Mouse (Mus musculus): Measurements from ENCODE around the gene Wdr63.

Gene Wdr63

GRCm38 (mm10) chr3:146121310-146122124, 13.6 kb upstream of the Wdr63 start:
- DNase-seq: no peak

DNA sequence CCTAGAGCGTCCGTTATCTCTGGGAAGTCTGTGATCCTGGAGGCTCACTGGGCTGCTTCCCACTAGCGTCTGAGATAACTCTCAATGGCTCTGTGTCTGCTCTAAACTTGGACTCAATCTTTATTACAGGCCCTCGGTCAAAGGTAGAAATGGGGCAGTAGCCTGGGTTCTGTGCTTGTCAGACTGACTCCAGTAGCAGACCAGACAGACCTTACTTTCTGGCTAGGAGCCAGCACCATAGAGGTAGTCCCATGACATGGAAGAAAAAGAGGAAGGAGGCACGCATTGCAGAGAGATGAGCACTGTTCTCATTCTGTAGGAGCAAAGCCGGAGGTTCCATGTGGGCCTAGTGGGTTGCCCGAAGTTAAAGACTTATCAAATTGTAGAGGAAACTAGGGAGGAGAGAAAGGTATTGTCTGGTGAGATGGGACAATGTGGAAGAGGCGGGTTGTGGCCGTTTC, 10.1 kb upstream of the Wdr63 start:
- DNase-seq: no peak

DNA sequence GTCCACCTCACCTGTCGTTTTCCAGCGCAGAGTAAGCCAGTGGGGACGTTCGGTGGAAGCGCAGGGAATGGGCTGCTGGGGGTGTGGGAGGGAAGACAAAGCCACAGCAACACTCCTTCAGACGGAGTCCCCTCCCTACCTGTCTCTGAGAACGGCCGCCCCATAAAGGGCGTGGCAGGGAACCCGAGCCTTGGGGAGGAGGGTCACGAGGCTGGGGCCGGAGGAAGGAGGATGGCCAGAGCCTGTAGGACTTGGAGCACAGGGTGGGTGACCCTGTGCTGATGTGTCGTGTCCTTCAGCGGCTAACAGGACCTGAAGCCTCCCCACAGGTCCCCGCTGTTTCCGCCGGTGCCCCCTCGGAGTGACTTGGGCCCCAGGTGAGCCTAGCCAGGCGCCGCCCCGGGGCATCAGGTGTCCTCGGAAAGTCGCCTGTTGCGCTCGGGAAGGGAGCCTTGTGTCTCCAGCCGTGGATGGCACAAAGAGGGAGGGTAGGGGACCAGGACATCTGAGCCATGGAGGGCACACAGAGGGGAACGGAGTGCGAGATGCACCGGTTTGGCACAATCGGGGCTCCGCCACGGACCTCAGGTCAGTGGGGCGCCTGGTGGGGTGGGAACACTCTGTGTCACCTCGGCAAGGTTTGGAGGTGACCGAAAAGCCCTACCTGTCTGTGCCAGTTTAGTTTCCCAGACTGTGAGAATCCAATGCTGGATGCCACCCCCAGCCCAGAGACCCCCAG, 9.5 kb upstream of the Wdr63 start, which contains the start of gene Mcoln3:
Gene Mcoln3, plus strand, starts transcription at position 193 of the 739 bp plus-strand sequence.
- DNase-seq: no peak

GRCm38 (mm10) chr3:146110916-146111315, 3.0 kb upstream of the Wdr63 start:
- DNase-seq: no peak

- DNase-seq: no peak
Measured at GRCm38 (mm10) chr3:146110358-146110757, 2.4 kb upstream of the Wdr63 start.

DNA sequence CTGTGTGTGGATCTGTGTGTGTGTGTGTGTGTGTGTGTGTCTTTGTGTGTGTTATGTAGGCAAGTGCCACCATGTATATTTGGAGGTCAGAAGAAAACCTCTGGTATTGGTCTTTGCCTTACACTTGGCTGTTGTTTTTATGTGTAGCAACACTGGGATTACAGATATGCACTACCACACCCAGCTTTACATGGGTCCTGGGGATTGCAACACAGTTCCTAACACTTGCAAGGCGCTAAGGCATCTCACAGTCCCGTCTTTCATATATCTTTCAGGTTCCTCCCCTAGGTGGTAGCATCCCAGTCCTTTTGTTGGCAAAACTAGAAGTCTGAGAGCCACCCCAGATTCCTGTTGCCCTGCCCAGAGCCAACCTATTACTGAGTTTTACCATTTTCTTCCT, 1.0 kb upstream of the Wdr63 start:
- DNase-seq: no peak

- DNase-seq: no peak
Measured at GRCm38 (mm10) chr3:146107116-146107849, 647 bp downstream of the Wdr63 start.

DNA sequence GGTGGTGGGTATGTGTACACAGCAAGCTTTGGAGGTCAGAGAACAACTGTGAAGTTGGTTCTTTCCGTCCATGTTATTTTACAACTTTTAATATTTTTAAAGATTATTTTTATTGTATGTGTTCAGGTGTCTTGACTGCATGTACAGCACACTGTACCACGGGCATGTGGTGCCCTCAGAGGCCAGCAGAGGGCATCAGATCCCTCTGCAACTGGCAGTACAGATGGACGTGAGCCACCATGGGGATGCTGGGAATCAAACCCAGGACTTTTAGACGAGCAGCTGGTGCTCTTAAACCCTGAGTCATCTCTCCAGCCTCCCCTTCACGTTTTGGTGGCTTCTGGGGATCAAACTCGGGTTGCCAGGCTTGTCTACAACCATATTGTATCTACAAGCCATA, 5.9 kb downstream of the Wdr63 start:
- DNase-seq: peak; percentile 15

- DNase-seq: no peak
Measured at GRCm38 (mm10) chr3:146099925-146100324, 8.0 kb downstream of the Wdr63 start.

DNA sequence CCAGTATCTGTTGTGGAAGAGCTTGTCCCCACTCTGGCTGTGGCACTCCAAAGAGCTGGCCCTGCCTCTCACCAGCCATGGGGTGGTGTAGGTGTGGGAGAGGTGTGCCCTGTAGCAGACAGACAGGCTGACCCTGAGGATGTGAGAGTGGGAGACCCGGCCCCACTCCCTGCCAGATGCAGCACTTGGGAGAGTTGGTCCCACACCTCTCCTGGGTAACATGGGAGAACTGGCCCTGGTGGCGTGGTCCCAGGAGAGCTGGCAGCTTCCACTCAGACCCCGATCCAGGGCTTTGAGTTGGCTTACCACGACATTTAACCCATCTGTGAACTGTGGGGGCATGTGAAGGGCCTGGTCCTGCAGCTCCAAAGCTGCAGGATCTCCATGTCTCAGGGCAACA, 10.1 kb downstream of the Wdr63 start:
- no peak for DNase-seq

DNA sequence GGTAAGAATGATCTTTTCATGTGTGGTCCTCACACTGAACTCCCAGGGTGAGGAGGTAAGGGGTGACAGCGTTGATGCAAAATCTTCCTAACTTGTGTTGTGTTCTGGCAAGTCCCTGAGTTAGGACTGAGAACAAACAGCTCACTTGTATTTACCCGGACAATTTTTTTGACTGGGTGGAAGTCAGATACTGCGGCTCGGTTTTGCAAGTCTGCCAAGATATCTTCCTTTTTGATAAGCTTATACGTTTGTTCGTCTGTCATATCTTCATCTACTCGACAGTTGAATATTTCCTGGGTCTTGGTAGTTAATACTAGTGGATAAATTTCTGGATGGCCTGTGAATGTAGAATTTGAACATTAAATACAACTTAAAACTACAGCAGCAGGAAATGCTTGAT, 10.9 kb downstream of the Wdr63 start:
- DNase-seq: no peak

- DNase-seq: no peak
Measured at GRCm38 (mm10) chr3:146095066-146095465, 12.9 kb downstream of the Wdr63 start.

- DNase-seq: no peak
Measured at GRCm38 (mm10) chr3:146090988-146091657, 16.8 kb downstream of the Wdr63 start.

DNA sequence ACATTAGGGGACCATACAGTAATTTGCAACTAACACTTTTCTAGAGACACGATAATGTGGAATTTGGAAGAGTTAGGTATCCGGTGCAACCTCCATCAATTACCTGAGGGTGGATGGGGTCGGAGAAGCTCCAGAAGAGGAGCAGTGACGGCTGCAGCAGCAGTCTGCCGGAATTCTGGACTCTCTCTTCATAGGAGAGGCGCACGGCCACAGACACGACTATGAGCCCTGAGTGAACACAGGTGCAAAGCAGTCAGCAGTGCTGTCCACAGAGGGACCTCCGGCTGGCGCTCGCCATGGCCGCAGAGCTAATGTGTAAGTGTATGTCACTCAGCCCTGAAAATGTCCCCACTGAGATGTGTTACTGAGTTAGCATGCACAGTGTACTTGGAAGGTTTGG, 27.7 kb downstream of the Wdr63 start:
- DNase-seq: no peak

- peak; percentile 34 for DNase-seq
Measured at GRCm38 (mm10) chr3:146072780-146073179, 35.1 kb downstream of the Wdr63 start.

- DNase-seq: no peak
Measured at GRCm38 (mm10) chr3:146069276-146069675, 38.7 kb downstream of the Wdr63 start.

DNA sequence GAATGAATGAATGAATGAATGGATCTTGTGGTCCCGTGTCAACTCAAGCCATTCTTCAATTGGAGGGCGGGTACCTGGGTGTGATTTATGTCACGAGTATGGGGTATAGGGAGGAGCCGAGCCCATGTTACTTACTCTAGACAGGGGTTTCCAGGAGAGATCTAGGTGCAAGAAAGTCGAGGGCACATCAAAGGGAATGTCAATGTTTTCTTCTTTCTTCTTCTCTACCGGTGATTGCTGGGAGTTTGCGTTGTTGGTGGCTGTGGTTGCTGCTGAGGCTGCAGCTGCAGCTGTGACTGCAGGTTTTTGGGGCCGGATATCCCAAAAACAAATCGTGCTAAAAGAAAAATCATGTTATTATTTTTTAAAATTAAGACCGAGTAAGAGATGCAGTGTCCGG, 44.8 kb downstream of the Wdr63 start:
- no peak for DNase-seq

DNA sequence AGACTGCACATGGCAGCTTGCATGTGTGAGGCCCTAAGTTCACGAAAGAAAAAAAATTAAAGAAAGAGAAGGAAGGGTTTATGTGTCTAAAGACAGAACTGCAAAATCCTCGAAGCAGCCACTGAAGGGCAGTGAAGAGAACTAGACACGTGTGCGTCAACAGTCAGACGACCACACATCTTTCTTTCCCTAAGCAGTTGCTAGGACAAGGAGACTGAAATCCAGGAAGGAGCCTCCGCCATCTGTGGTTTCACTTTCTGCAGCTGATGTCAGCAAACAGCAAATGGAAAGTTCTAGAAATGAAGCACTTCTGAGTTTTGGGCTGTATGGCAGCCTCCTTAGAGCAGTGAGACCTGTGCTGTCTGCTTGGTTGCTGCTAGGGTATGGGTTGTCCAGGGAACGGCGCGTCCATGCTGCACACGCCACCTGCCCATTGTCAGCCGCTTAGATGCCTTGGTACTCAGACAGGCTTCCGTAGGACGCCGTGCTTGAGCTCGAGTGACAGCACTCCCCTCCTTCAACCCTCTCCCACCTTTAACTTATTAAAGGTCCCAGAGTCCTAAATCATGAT, 48.5 kb downstream of the Wdr63 start:
- DNase-seq: no peak

- DNase-seq: peak; percentile 45
Measured at GRCm38 (mm10) chr3:146058263-146058662, 49.7 kb downstream of the Wdr63 start.

- DNase-seq: no peak
Measured at GRCm38 (mm10) chr3:146057131-146057530, 50.8 kb downstream of the Wdr63 start.

DNA sequence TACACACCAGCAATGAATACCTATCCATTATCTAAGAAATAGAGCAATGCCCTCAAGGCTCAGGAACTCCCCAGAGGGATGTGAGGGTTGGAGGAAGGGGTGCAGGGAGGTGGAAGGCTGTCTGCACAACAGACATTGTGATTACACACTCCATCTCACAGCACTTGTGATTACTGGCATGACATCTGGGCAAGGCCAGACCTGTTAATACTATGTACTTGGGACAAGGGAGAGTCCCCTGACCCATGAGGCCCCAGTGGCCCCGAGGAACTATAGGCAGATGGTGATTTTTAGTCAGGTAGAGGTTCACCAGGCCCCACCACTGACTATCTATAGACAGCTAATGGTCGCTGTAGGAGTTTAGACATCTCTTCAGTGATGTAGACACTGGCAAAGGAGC, 54.1 kb downstream of the Wdr63 start:
- DNase-seq: no peak

DNA sequence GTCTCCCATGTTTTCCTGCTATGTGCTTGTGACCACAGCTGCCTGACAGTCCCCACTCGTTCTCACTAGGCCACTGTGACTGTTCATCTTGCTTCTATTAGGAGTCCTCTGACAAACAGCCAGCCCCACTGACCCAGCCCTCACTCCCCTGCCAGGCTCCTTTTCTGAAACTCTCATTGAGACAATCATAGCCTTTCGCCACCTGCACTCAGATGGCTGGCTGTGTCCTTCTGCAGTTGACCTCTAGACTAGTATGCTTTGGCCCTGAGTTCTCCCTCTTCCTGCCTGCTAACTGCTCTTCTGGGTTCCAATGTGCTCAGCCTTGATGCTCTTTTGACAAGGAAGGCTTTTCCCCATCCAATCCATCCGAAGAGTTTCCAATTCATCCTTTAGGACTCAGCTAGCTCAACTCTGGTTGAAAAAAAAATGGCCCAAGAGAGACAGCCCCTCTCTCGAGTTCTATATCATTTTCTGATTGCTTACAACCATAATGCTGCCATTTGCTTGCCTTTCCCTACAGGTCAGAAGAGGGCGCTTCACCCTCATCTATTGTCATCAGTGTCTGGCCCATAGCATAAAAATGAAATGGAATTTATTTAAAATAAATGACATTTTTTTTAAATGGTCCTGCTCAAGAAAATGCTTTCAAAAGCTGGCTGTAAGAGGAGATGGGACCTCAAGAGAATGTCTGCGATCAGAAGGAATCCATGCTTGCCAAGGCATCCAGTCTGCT, 54.7 kb downstream of the Wdr63 start:
- no peak for DNase-seq
